Comparison of ENCODE assay signal across 14 mouse cellular contexts in the genomic region with DNA sequence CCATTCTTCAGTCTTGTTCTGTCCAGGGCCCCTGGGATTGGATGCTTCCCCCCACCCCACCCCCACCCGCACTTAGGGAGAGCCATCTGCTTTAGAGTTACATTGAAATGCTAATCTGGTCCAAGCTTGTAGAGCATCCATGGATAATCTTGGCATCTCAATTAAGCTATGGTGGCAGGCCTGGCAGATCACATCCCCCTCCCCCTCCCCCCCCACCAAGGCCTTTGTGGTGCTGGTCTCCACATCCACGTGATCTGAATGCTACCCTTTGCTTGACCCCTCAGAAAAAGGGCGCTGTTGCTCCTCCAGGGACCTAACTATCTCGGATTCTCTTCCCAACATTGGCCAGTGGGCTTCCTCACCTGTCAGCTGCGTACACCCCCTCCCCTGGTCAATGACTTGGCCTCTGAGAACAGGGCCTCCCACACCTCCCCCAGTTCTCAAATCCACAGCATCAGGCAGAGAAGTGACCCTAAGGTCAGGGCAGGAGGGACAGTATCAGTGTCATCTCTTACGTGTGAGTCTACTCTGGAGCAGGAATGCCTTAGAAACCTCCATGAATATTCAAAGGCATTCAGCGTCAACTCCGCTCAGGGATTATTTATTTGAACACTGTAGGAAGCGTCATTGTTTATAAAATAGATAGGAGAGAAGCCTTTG.
DNase-seq lines count a peak whose midpoint lies in the region; ATAC-seq and TF ChIP-seq lines count a peak whose summit lies in the region.
"Had no signal": no experiment of that assay in that cellular context is flagged by ENCODE, and none has a peak within 500 bp of the region (broad histone marks: within the 10 kb centered on the region; RNA-seq: fewer than 3 reads in every experiment).

No protein-coding gene starts in this region.

- no peaks in the 10 kb centered on the region for H3K9me3 ChIP-seq in hindbrain, embryonic 11.5 days (ENCODE audit: control insufficient read depth, low read length)
- H3K9me3 ChIP-seq in midbrain, embryonic 16.5 days (replicated peaks; ENCODE audit: control insufficient read depth, low read length, poor library complexity, severe bottlenecking): no peaks in the 10 kb centered on the region
- H3K9me3 ChIP-seq: embryonic facial prominence, embryonic 15.5 days; liver, embryonic 12.5 days had no signal

- H3K4me3 ChIP-seq in hindbrain, embryonic 11.5 days (ENCODE audit: low read depth, low read length): no peak overlapping the region
- H3K4me3 ChIP-seq in midbrain, embryonic 16.5 days (ENCODE audit: low read depth, low read length): no peak overlapping the region
- H3K4me3 ChIP-seq in kidney, adult 2 months (ENCODE audit: insufficient read depth, low read depth, low read length): no peak overlapping the region
- H3K4me3 ChIP-seq: embryonic facial prominence, embryonic 15.5 days; liver, embryonic 12.5 days had no signal

- 13% methylated on average over 9 of the region's 9 CpGs for WGBS in hindbrain, embryonic 11.5 days
- 12% methylated on average over 9 of the region's 9 CpGs for WGBS in midbrain, embryonic 16.5 days
- WGBS in kidney, adult 2 months: 62% methylated on average over 9 of the region's 9 CpGs

- intact Hi-C loops in gastrocnemius, postnatal 36 days (cut with DNase I): no loop called here

- H3K4me2 ChIP-seq in hindbrain, embryonic 11.5 days (replicated peaks; ENCODE audit: low read depth, low read length): no peak overlapping the region
- H3K4me2 ChIP-seq in midbrain, embryonic 16.5 days (ENCODE audit: low read length): no peak overlapping the region
- H3K4me2 ChIP-seq: embryonic facial prominence, embryonic 15.5 days; liver, embryonic 12.5 days had no signal

- peak; percentile 58 for DNase-seq in R1 (ENCODE audit: low read depth, low spot score)
- peak; percentile 63 for DNase-seq in embryo, embryonic 11 days
- peak; percentile 79 for DNase-seq in hindbrain, embryonic 11.5 days (ENCODE audit: low spot score)
- DNase-seq in thymus, postnatal 36 days: no peak
- DNase-seq in gastrocnemius, postnatal 36 days: no peak
- DNase-seq in kidney, adult 2 months: no peak
- DNase-seq in layer of hippocampus, postnatal 10 days (ENCODE audit: low spot score in 2 of 2): no peak
- DNase-seq: cerebellum, adult 2 months; heart, postnatal 36 days; kidney, postnatal 10 days; thymus, adult 18-20 months had no signal

- no peak overlapping the region for H3K9ac ChIP-seq in hindbrain, embryonic 11.5 days (ENCODE audit: low read depth, low read length)
- no peak overlapping the region for H3K9ac ChIP-seq in midbrain, embryonic 16.5 days (ENCODE audit: low read depth, low read length)
- H3K9ac ChIP-seq: embryonic facial prominence, embryonic 15.5 days; liver, embryonic 12.5 days had no signal

- no peak for TF ChIP-seq POLR2A in kidney, adult 2 months (IDR thresholded peaks at IDR 0.05; ENCODE audit: low read depth, low read length)

- H3K27ac ChIP-seq in hindbrain, embryonic 11.5 days (ENCODE audit: low read depth, low read length): peak overlapping the region; percentile 79
- H3K27ac ChIP-seq in midbrain, embryonic 16.5 days (ENCODE audit: low read length): no peak overlapping the region; the same call in 1 of the 2 replicates
- H3K27ac ChIP-seq in kidney, adult 2 months (ENCODE audit: insufficient read depth, low read depth, low read length): no peak overlapping the region
- H3K27ac ChIP-seq: embryonic facial prominence, embryonic 15.5 days; liver, embryonic 12.5 days had no signal

- no peaks in the 10 kb centered on the region for H3K4me1 ChIP-seq in hindbrain, embryonic 11.5 days (replicated peaks; ENCODE audit: control insufficient read depth, insufficient read depth, low read length)
- H3K4me1 ChIP-seq in midbrain, embryonic 16.5 days (ENCODE audit: control insufficient read depth, insufficient read depth, low read length): peaks cover 13% of the 10 kb centered on the region; the same call in 1 of the 2 replicates
- no peaks in the 10 kb centered on the region for H3K4me1 ChIP-seq in kidney, adult 2 months (ENCODE audit: control insufficient read depth, insufficient read depth, low read length)
- H3K4me1 ChIP-seq: embryonic facial prominence, embryonic 15.5 days; liver, embryonic 12.5 days had no signal

- no peaks in the 10 kb centered on the region for H3K36me3 ChIP-seq in hindbrain, embryonic 11.5 days (ENCODE audit: control insufficient read depth, insufficient read depth, low read length)
- no peaks in the 10 kb centered on the region for H3K36me3 ChIP-seq in midbrain, embryonic 16.5 days (ENCODE audit: control insufficient read depth, insufficient read depth, low read length)
- H3K36me3 ChIP-seq in kidney, adult 2 months (ENCODE audit: control insufficient read depth, insufficient read depth, low read length): no peaks in the 10 kb centered on the region
- H3K36me3 ChIP-seq: embryonic facial prominence, embryonic 15.5 days; liver, embryonic 12.5 days had no signal

- H3K27me3 ChIP-seq in hindbrain, embryonic 11.5 days (ENCODE audit: control insufficient read depth, insufficient read depth, low read length): no peaks in the 10 kb centered on the region
- H3K27me3 ChIP-seq in midbrain, embryonic 16.5 days (ENCODE audit: control insufficient read depth, insufficient read depth, low read depth, low read length): no peaks in the 10 kb centered on the region
- no peaks in the 10 kb centered on the region for H3K27me3 ChIP-seq in kidney, adult 2 months (replicated peaks; ENCODE audit: control insufficient read depth, insufficient read depth, low read length)
- H3K27me3 ChIP-seq: embryonic facial prominence, embryonic 15.5 days; liver, embryonic 12.5 days had no signal

- ATAC-seq in hindbrain, embryonic 11.5 days (ENCODE audit: low FRiP score): peak; percentile 91
- peak; percentile 12; the same call in 1 of the 2 replicates for ATAC-seq in midbrain, embryonic 16.5 days
- ATAC-seq: liver, embryonic 12.5 days had no signal

- no peak for TF ChIP-seq CTCF in kidney, adult 2 months (conservative IDR thresholded peaks at IDR 0.05; ENCODE audit: insufficient read depth, insufficient read length, low read depth, low read length)

Comparison
In these comparisons a context has a peak if more than half of its experiments do, and no peak if none do; other contexts are left out.
1. DNase-seq: peak in R1 (single experiment), embryo, embryonic 11 days (single experiment) and hindbrain, embryonic 11.5 days (single experiment); none in thymus, postnatal 36 days (0 of 2), gastrocnemius, postnatal 36 days (0 of 2), kidney, adult 2 months (single experiment) and layer of hippocampus, postnatal 10 days (0 of 2).